Mouse (Mus musculus): ENCODE measurements around the gene Pik3r2.

Pik3r2 gene

GRCm38 (mm10) chr8:70755661-70756475, 20.6 kb downstream of the Pik3r2 start:
- DNase-seq: peak; percentile 96

- DNase-seq: no peak
Measured at GRCm38 (mm10) chr8:70754871-70755660, 21.4 kb downstream of the Pik3r2 start.

GRCm38 (mm10) chr8:70754043-70754870, 22.3 kb downstream of the Pik3r2 start, which contains the start of gene Rab3a:
TSS of gene Rab3a (plus strand) at chr8:70754679.
- DNase-seq: peak; percentile 100

GRCm38 (mm10) chr8:70753151-70753550, 23.4 kb downstream of the Pik3r2 start:
- peak; percentile 100 for DNase-seq

GRCm38 (mm10) chr8:70752000-70752764, 24.3 kb downstream of the Pik3r2 start:
- DNase-seq: peak; percentile 99

GRCm38 (mm10) chr8:70750128-70750680, 26.3 kb downstream of the Pik3r2 start:
- DNase-seq: peak; percentile 97

- peak; percentile 93 for DNase-seq
Measured at GRCm38 (mm10) chr8:70749097-70749674, 27.3 kb downstream of the Pik3r2 start.

GRCm38 (mm10) chr8:70748246-70749096, 28.0 kb downstream of the Pik3r2 start:
- DNase-seq: peak; percentile 94

- peak; percentile 93 for DNase-seq
Measured at GRCm38 (mm10) chr8:70747211-70747890, 29.2 kb downstream of the Pik3r2 start.

GRCm38 (mm10) chr8:70746676-70747075, 29.8 kb downstream of the Pik3r2 start:
- DNase-seq: peak; percentile 92

GRCm38 (mm10) chr8:70745691-70746220, 30.8 kb downstream of the Pik3r2 start:
- DNase-seq: peak; percentile 91

GRCm38 (mm10) chr8:70744806-70745205, 31.7 kb downstream of the Pik3r2 start:
- DNase-seq: peak; percentile 95

GRCm38 (mm10) chr8:70743656-70744590, 32.6 kb downstream of the Pik3r2 start:
- DNase-seq: peak; percentile 99

- DNase-seq: peak; percentile 98
Measured at GRCm38 (mm10) chr8:70742981-70743655, 33.4 kb downstream of the Pik3r2 start.

GRCm38 (mm10) chr8:70742176-70742575, 34.3 kb downstream of the Pik3r2 start:
- DNase-seq: peak; percentile 95

GRCm38 (mm10) chr8:70741661-70742060, 34.9 kb downstream of the Pik3r2 start:
- DNase-seq: peak; percentile 96

- DNase-seq: no peak
Measured at GRCm38 (mm10) chr8:70738211-70738610, 38.3 kb downstream of the Pik3r2 start.

GRCm38 (mm10) chr8:70737705-70738104, 38.8 kb downstream of the Pik3r2 start:
- no peak for DNase-seq

Data from heart, adult 11 months (tissue).